Mouse (Mus musculus) small intestine, adult 2 months (tissue): Measurements from ENCODE around the gene Ctnnd2.

Source experiments
- CTCF ChIP-seq: fragments of 200-500 bp; IDR thresholded peaks from 2 replicates; pipeline ENCODE4 v1.5.1; 2012; ENCODE audit warnings: low read depth, mild to moderate bottlenecking, control low read depth, inconsistent platforms, low read length, moderate library complexity, mixed read lengths; ENCODE audit not compliant: insufficient replicate concordance, insufficient read length; ENCODE audit errors: extremely low read depth
- POLR2A ChIP-seq: fragments of 200-500 bp; IDR thresholded peaks from 2 replicates; pipeline ENCODE4 v1.6.1; 2012; ENCODE audit warnings: low read depth, mild to moderate bottlenecking, control low read depth, inconsistent platforms, low read length, moderate library complexity

- TF ChIP-seq CTCF: no peak
- TF ChIP-seq POLR2A: no peak
Observed at GRCm38 (mm10) chr15:30406254-30406653, 233.9 kb downstream of the Ctnnd2 start.
